Mouse (Mus musculus): ENCODE data around the gene Vps26a.

DNA sequence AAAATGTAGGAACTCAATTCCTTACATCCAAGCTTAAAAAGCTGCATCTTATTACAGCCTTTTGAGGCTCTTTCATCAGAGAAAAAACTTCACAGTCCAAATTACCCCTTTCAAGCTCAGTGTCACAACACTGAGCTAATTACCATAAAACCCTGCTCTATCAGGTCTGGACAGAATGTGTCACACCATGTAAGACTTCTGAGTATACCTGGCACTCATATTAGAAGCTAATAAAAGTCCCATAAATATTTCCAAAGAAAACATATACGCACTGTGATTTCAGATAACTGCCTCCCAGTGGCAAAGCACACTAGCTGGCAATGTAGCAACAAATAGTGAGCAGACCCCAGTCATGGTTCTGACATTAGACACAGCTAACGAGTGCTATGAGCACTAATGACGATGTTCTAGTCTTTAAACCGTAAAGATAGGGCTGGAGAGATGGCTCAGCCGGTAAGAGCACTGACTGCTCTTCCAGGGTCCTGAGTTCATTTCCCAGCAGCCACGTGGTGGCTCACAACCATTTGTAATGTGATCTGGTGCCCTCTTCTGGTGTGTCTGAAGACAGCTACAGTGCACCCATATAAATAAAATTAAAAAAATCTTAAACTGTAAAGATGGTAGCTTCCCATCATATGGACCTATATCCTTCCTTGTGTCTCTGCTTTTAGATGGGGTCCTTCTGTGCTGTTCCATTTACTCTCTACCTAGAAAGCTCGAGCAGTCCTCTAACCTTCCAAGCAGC, 5.3 kb downstream of the Vps26a start:
- TF ChIP-seq GATA1 (IDR thresholded peaks at IDR 0.05; ENCODE audit: low read length) (no peak), TAL1 (IDR thresholded peaks at IDR 0.05; ENCODE audit: low read length) (no peak)
